Mouse (Mus musculus): ENCODE measurements around the gene Hoxd11. TPM values are rescaled to one million over a fixed set of nuclear protein-coding genes. Genes with fewer than 3 reads are reported as not detected.

The Hoxd11 gene
- not detected in 2 replicates for polyA plus RNA-seq (2012)

DNA sequence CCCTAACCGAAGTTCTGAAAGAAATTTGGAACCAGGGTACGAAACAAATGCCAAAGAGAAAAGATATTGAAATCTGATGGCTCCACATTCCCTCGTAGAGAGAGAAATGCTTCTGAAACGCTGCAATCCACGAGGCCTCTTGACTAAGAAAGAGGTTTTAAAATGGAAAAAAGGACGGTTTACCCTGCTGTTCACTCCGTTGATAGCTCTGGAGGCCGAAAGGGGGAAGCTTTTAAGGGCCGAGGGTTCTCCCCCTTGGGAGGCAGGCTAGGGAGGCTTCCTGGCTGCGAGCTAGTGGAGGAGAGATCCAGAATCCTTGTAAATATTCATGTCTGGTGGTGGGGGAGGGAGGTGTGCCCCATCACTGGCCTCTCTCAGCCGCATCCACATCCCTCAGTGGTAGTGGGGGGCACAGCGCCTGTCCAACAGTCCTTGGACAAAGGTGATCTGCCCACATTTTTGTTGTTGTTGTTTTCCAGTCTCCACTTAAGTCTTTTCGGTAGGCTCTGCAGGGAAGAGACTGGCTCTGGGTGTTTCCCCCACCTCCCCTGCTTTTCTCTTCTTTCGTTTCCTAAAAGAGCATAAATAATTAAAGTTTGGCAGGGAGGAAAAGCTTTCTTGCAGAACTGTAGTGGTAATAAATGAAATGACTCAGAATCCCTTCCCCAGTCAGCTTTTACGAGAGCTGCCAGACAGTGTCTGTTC lies at the start of gene Hoxd11:
Hoxd11 (plus strand) TSS at position 667 of the 705 bp plus-strand sequence.
- no peak for TF ChIP-seq GATA1 (IDR thresholded peaks at IDR 0.05; ENCODE audit: low read length)

DNA sequence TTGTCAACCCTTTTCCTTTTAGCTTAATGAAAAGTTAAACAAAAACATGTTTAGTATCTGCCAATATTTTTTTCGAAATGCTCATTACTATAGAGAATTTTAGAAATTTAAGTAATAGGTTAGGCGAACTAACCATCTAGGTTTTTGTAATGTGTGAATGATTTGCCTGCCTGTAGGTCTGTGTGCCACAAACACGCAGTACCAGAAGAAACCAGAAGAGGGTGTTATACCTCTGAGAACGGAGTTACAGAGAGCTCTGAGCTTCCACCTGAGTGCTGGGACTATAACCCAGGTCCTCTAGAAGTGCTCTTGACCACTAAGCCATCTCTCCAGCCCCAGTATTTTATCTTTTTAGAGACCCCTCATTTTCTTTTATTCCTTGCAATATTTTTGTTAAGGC lies 43.9 kb upstream of the Hoxd11 start:
- no peak for TF ChIP-seq GATA1 (IDR thresholded peaks at IDR 0.05; ENCODE audit: low read length)

DNA sequence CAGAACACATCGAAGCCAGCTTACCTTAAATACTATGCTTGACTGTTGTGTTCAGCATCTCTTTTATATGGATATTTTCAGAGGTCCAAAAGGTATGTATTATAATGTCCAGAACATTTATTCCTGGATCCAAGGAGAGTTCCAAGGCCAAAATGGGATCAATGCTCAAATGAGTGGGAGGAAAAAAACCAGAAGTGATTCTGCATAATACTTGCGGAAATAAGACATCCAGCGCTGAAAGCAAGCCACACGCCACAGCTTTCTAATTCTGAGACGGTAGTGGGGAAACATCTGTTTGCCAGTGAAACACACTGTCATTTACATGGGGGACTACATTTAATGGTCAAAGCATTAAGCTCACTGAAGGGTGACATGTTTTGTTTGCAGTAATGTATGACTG lies 36.9 kb upstream of the Hoxd11 start:
- no peak for TF ChIP-seq GATA1 (IDR thresholded peaks at IDR 0.05; ENCODE audit: low read length)

DNA sequence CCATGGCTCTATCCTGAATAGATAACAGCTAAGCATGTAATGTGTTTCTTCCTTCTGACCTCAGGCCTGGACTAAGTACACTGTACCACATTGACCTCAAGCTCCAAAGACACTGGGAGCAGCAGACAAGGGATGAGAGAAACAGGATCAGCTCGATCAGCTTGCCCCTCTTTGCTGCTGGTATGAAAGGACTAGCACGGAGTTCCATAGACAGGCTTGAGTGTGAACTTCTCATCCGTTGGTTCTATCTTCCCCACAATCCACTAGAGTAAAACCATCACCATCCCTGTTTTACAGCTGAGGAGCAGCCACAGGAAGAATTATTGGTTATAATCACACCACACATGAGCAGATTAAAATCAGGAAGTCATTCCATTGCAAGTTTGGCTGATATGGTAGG lies 33.7 kb upstream of the Hoxd11 start:
- TF ChIP-seq GATA1 (IDR thresholded peaks at IDR 0.05; ENCODE audit: low read length): no peak

DNA sequence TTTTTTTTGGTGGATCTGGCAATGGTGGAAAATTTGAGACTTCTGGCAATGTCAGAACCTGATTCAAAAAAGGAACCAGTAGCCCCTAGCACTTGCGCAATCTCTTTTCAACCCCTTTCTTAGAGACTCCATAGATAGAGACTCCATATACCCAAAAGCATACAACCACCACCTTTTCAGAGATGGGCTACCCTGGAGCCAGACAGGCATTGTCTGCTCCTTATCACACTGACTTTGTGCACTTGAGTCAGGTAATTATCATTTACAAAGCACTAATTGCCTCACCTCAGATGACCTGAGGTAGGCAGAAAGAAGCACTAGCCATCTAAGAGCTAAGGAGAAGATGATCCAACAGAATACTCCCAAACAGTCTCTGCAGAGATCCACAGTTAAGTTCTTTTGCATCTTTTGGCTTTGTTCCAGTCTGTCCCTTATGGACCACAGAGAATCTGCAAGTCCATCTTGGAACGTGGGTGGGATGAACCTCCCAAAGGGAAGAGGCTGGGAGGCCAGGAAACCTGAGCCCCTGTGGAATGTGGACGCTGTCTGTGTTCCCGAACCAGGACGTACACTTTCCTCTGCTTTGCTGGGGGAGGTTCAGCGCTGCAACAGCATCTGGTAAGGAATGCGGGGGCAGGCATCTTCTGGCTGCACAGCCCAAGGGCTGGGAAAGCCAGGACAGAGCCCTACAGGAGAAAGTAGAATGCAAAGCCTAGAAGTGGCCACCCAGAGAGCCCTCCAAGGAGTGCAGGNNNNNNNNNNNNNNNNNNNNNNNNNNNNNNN lies 32.1 kb upstream of the Hoxd11 start:
- no peak for TF ChIP-seq GATA1 (IDR thresholded peaks at IDR 0.05; ENCODE audit: low read length)

DNA sequence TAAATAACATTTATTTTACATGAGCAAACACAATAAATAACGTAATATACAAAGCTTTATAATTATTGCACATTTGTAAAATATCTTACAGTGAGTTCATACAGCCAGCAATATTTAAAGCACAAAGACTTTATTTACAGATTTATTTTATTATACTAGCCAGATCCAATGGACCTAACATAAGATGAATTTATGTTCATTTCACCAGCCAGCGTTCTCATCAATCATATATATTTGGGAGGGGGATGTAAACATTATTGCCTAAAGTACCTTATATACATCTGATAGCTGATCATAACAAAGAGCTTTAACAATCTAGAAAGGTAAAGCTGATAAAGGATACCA lies 26.4 kb upstream of the Hoxd11 start:
- TF ChIP-seq GATA1 (IDR thresholded peaks at IDR 0.05; ENCODE audit: low read length): no peak

DNA sequence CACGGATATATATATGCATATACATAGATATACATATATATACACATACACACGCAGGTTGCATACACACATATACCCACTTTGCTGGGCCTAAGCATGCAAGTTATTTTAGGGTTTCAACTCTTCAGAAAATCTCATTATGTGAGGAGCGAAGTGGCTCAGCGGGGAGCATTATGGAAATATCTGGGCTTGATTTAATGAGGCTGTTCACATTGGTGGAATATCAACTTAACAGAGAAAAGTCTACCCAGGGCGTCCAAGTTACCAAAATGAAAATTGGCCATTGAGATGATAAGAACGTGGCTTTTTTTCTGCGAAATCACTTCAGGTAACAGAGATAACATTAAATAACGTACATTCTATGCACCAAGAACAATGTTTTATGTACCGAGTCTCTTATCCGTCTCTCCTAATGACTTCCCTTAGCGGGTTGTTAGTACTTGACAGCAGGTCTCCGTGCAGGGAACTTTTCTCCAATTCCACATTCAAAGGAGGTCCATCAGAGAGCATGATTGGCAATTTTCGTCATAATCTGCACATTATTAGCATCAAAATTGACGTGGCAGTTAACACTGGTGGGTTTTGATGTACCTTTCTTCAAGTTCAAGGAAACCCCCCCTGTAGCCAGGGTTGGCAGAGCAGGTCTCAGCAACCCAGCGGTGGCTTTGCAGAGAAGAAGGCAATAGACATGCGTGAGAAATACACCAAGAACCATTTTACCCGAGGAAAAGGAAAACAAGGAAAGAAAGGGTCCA lies 25.4 kb upstream of the Hoxd11 start:
- no peak for TF ChIP-seq GATA1 (IDR thresholded peaks at IDR 0.05; ENCODE audit: low read length)

DNA sequence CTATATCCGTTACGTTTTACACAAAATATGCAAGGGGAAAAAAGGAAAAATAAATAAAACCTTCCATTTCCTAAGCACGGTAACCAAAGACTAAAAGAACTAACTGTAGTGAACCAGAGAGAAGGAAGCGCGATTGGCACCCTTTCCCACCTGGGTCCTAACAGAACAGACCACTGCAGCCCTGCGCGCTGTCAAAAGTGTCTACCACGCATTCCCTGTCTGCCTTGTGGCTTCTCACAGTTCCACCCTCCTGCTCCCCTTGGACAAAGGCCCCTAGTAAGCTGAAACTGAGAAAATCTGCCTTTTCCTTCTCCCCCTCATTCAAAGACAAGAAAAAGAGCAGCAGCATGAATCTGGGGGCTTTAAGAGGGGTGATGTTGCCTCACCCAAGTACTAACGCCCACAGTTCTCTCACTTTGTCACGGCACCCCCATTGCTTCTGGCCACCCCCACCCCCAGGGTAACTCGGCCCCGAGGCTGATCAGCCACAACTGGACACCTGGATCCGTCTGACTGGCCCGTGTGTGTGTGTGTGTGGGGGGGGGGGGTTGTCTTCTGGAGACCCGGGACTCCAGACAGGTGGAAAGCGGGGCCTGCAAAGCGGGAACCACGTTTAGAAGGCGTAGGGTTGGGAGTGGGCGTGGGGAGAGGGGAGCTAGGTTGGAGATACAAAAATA lies 24.5 kb upstream of the Hoxd11 start:
- TF ChIP-seq GATA1 (IDR thresholded peaks at IDR 0.05; ENCODE audit: low read length): no peak

DNA sequence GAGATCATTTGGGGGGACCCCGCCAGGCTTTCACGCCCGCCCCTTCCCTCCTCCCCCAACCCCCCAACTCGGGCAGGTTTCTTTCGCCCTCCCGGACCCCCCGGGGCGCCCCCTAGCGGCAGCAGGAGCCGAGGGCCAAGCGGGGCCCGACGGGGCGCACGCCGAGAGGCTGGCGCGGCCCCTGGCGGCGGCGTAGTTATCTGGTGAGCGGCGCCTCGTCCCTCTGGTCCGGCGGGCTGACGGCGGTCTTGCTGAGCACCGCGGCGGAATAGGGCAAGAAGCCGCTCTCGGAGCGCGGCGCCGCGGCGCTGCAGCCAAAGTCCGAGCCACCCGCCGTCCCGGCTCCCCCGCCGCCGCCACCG lies 24.0 kb upstream of the Hoxd11 start:
- no peak for TF ChIP-seq GATA1 (IDR thresholded peaks at IDR 0.05; ENCODE audit: low read length)

DNA sequence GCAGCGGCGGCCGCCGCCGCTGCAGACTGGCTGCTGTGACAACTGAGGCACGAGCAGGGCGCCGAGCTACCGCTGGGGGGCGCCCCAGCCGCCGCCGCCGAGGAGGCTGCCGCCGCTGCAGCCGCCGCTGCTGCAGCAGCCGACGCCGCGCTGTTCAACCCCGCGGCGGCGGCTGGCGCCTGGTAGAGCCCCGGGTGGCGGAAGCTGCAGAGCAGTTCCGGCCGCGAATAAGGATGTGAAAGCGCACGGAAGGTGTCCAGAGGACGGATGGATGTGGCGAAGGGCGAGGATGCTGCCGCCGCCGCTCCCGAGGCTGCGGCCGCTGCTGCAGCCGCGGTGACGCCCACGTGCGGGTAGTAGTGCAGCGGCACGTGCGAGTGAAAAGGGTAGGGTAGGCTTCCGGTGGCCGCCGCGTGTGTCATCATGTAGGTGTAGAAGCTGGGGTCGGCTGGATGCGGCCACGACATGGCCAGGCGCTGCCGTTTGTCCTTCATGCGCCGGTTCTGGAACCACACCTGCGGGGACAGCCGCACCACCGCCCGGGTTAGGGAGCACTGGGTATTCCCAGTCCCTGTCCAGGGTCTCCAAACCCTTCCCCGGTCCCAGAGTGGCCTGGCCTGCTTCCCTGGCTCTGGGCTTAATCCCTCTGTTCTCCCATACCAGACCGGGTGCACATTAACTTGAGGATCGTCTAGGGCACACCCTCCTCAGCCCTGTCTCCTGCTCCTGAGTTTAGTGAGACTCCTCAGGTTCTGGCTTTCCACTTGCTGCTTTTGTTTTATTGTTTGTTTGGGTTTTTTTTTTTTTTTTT lies 23.3 kb upstream of the Hoxd11 start:
- TF ChIP-seq GATA1 (IDR thresholded peaks at IDR 0.05; ENCODE audit: low read length): no peak

DNA sequence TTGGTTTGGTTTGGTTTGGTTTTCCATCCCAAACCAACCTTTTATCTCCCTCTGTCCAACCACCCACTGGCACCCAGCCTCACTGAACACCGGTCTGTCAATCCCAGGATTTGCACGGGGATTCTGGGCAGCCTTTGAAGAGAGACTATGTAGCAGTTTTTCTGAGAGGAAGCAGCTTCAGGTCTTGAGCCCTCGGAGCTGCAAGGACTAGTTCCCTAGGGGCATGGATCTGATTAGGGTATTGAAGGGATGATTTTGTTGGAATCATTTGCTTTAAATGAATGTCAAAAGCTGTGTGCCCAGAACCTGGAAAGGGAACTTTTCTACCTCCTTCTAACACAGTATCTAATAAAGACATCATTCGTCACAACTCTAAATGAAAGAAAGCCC lies 22.7 kb upstream of the Hoxd11 start:
- no peak for TF ChIP-seq GATA1 (IDR thresholded peaks at IDR 0.05; ENCODE audit: low read length)

DNA sequence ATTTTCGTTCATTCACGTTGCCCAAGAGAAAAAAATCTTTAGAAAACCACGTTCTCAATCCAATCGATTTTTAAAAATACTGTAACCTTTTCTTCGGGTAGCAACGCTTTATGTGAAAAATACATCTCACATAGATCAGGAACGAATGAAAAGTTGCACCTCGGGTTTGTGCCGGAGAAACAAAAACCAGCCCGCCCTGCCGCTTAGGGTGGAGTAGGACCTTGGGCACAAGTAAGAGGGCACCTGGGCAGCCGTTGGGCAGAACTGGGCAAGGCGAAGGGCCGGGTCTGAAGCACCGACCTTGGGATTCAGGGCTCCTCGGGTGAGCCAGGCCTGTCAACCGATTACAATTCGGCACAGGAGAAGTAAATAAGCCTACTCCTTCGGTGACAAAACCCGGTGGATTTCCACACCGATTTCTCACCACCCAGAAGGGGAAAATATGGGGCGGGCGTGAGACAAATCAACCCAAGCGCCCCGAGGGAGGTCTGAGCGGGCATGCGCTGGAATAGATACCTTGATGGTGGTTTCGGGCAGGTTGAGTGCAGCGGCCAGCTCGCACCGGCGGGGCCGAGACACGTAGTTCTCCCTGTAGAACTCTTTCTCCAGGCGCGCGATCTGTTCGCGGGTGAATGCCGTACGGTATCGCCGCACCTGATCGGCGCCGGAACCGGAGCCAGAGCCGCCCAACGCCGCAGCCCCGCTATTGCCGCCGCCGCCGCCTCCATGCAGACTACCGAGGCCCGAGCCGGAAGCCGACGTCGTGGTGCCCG lies 21.9 kb upstream of the Hoxd11 start:
- TF ChIP-seq GATA1 (IDR thresholded peaks at IDR 0.05; ENCODE audit: low read length): no peak

DNA sequence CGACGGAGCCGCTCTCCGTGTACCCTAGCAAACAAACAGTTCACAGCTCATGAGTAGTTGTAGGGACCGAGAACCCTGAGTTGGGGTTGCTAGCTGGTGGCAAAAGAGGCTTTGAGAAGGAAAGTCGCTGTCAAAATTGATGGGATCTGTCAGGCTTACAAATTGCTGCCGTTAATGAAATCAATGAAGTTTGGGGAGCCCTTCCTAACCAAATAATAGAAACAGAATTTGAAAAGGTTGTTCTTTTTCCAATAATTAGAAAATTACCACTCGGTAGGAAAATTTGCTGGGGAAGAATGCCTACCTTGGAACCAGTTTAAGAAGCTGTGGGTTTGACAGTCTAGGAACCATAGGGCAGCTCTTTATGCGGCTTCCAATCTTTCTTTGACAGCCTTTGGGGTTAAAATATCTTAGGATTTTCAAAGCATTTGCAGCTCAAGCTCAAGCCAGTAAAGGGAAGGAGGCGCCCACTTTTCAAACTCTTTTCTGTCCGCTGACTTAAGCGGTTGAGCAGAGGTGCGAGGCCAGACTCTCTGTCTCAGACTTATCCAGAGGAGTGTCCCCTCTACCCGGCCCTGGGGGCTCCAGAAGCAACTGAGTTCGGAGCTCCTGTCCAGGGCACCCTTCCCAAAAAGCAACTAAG lies 21.2 kb upstream of the Hoxd11 start:
- no peak for TF ChIP-seq GATA1 (IDR thresholded peaks at IDR 0.05; ENCODE audit: low read length)
